Mouse (Mus musculus) testis, adult 2 months (tissue): ENCODE data around the gene Pnpla8. TPM values are rescaled to one million over a fixed set of nuclear protein-coding genes. Genes with fewer than 3 reads are reported as not detected.

Experiments used
- H3K27ac ChIP-seq: fragments of 200-500 bp; 2 replicates; pipeline ENCODE4 v1.5.1; 2012; ENCODE audit warnings: low read depth, low read length; ENCODE audit not compliant: control insufficient read depth, insufficient read depth
- H3K27me3 ChIP-seq: fragments of 200-500 bp; 2 replicates; pipeline ENCODE4 v1.6.1; 2012; ENCODE audit warnings: mild to moderate bottlenecking, low read length, moderate library complexity; ENCODE audit not compliant: control insufficient read depth, insufficient read depth
- H3K36me3 ChIP-seq: fragments of 200-500 bp; 2 replicates; pipeline ENCODE4 v1.6.1; 2012; ENCODE audit warnings: mild to moderate bottlenecking, low read length; ENCODE audit not compliant: control insufficient read depth, insufficient read depth
- H3K4me1 ChIP-seq: fragments of 200-500 bp; 2 replicates; pipeline ENCODE4 v1.6.1; 2012; ENCODE audit warnings: low read length; ENCODE audit not compliant: control insufficient read depth, insufficient read depth
- H3K4me3 ChIP-seq: fragments of 200-500 bp; 2 replicates; pipeline ENCODE4 v1.5.1; 2012; ENCODE audit warnings: low read depth, mild to moderate bottlenecking, low read length, moderate library complexity, mixed read lengths; ENCODE audit not compliant: control insufficient read depth
- CTCF ChIP-seq: fragments of 200-500 bp; IDR thresholded peaks from 2 replicates; pipeline ENCODE4 v1.5.1; 2012; ENCODE audit warnings: low read depth, mild to moderate bottlenecking, inconsistent platforms, low read length, moderate library complexity; ENCODE audit not compliant: control insufficient read depth, insufficient read depth, insufficient replicate concordance
- POLR2A ChIP-seq: fragments of 200-500 bp; IDR thresholded peaks from 2 replicates; pipeline ENCODE4 v1.6.1; 2012; ENCODE audit warnings: low read depth, mild to moderate bottlenecking, inconsistent platforms, low read length, moderate library complexity; ENCODE audit not compliant: control insufficient read depth
- polyA plus RNA-seq: library from polyadenylated mRNA; depleted of rRNA; stranded (reverse); fragments of >200 nt; gene quantifications from 2 replicates; pipeline ENCODE4 v1.2.3, GENCODE M21; 2012

Gene Pnpla8
- polyA plus RNA-seq, 1 experiment: 26.0 TPM

DNA sequence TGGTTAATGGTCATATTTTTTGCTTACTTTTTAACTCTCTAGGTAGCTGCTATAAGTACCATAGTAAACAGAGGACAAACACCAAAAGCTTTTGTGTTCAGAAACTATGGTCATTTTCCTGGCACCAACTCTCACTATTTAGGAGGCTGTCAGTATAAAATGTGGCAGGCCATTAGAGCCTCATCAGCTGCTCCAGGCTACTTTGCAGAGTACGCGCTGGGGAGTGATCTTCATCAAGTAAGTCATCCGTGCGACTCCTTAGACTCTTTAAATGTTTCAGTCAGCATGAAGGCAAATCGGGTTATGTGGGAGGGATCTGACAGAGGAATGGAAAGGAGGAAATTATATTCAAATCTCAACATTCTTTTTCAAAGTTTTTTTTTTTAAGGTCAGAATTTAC lies 83.7 kb downstream of the Pnpla8 start:
- peaks cover 1% of the 10 kb centered on the region for H3K36me3 ChIP-seq
- H3K4me3 ChIP-seq: no peak overlapping the region
- no peak overlapping the region for H3K27ac ChIP-seq
- TF ChIP-seq POLR2A (no peak), CTCF (no peak)
- no peaks in the 10 kb centered on the region for H3K27me3 ChIP-seq
- H3K4me1 ChIP-seq: no peaks in the 10 kb centered on the region

DNA sequence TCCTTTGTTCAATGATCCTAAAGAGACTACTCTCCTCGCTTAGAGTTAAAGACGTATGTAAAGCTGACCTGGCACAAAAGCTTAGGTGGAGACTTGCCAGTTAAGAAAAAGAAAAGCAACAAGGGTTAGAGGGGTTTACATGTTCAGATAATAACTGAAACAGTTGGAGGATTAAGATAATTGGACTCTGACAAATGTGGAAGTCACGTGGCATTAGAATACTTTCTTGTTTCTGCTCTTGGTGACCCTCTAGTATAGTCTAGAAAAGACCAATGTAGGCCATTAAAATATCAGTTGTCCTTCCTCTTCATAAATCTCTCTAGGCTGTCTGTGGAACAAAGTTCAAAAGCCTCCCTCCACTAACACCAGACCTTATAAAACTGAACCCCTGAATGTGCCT lies 87.1 kb downstream of the Pnpla8 start:
- H3K4me1 ChIP-seq: no peaks in the 10 kb centered on the region
- peaks cover 1% of the 10 kb centered on the region for H3K36me3 ChIP-seq
- H3K27me3 ChIP-seq: no peaks in the 10 kb centered on the region
- no peak overlapping the region for H3K27ac ChIP-seq
- TF ChIP-seq CTCF (no peak), POLR2A (no peak)
- no peak overlapping the region for H3K4me3 ChIP-seq

DNA sequence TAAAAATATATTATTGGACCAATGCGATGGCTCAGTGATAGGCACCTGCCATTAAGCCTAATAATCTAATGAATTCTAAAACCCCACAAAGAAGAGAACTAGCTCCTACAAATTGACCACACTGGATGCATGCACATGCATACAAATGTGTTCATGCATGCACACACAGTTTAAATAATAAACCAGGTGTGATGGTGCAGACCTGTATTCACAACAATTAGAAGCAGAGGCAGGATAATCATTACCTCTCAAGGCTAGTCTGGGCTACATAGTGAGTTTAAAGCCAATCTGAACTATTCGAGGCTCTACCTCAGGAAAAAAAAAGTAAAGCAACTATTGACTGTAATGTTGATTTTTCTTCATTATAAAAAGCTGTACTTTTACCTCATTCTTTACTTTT lies 94.0 kb downstream of the Pnpla8 start:
- H3K27ac ChIP-seq: no peak overlapping the region
- H3K27me3 ChIP-seq: no peaks in the 10 kb centered on the region
- no peaks in the 10 kb centered on the region for H3K4me1 ChIP-seq
- no peak for TF ChIP-seq CTCF
- H3K4me3 ChIP-seq: no peak overlapping the region
- no peaks in the 10 kb centered on the region for H3K36me3 ChIP-seq

DNA sequence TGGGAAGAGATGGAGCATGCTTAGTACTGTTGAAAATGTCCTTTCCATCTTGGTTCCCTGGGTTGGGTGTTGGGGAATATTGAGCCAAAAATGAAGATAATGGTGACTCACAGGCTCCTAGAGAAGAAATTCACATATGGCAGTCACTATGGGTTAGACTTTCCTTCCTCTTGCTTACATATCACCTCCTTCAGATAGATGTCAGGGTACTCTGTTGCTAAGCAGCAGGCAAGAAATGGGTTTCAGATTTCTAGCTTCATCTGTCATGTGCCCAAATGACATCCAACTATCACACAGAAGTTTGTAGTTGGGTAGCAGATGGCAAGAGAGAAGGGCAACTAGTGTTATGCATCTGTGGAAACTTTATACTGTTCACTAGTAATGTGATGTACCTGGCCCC lies 103.9 kb downstream of the Pnpla8 start:
- no peak overlapping the region for H3K4me3 ChIP-seq
- H3K36me3 ChIP-seq: no peaks in the 10 kb centered on the region
- H3K27me3 ChIP-seq: no peaks in the 10 kb centered on the region
- H3K27ac ChIP-seq: no peak overlapping the region
- H3K4me1 ChIP-seq: peaks cover 7% of the 10 kb centered on the region
- TF ChIP-seq CTCF (no peak), POLR2A (no peak)

DNA sequence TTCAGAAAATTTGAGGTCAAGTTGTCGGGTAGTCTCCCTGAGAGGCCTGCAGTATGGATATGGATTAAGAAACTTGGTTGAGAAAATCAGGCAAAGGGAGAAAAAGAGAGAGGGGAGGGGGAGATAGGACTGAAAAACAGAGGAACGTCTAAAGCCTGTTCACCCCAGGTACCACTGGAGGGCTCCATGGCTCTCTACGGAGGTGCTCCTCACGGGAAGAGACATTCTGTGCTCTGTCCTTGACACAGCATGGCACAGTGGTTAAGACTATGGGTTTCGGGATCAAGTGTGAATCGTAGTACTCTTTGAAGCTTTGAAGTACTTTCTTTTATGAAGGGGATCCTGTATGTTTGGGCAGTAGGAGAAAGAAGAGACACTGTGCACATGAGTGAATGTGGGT lies 106.3 kb downstream of the Pnpla8 start:
- no peak overlapping the region for H3K4me3 ChIP-seq
- H3K27ac ChIP-seq: no peak overlapping the region
- H3K4me1 ChIP-seq: peaks cover 8% of the 10 kb centered on the region
- H3K27me3 ChIP-seq: no peaks in the 10 kb centered on the region
- TF ChIP-seq POLR2A: no peak
- no peak for TF ChIP-seq CTCF
- H3K36me3 ChIP-seq: no peaks in the 10 kb centered on the region

DNA sequence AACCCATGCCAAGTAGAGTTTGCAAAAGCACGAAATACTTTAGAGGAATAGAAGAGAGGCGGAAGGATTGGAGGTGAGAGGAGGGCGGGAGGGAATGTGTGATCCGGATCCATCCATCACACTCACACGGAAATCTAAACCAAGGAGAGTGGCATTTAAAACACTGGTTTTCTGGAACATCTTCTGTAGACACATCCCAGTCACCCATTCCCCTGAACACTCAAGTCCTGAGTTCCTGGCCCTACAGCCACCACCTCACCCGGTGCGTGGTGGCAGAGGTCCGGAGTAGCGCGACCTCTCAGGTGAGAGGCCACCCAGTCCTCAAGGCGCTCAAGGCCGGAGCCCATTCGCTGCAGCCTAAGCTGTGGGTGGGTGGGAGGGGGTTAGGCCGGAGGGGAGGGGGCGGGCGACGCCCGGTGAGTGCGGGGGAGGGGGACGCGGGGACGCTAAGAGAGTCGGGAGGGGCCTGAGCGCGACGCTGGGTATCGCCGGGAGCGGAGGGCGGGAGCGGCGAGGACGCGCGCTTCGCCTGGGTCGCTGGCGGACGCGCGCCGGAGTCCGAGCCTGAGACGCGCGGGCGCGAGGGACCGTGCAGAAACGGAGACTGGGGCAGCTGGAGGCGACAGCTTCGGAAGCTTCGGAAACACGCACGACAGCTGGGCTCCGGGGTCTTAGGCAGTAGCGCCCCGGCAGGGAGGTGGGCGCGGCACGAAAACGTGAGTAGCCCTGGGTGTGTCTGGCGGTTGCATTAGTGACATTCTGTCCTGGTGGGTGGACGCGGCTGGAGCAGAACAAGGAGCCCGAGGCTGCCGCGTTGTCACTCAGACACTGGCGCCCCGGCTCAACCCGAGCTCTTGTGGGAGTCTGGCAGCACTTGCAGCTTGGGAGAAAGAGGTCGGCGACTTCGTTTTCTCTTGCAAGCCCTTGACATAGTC lies 107.5 kb downstream of the Pnpla8 start, which contains the start of gene Nrcam:
TSS of gene Nrcam (plus strand) at position 505 of the 935 bp plus-strand sequence.
- H3K36me3 ChIP-seq: no peaks in the 10 kb centered on the region
- no peaks in the 10 kb centered on the region for H3K27me3 ChIP-seq
- H3K4me1 ChIP-seq: peaks cover 8% of the 10 kb centered on the region
- H3K27ac ChIP-seq: no peak within 1 kb of the TSS
- TF ChIP-seq CTCF: no peak
- TF ChIP-seq POLR2A: no peak
- peak within 1 kb of the TSS; percentile 51 for H3K4me3 ChIP-seq

DNA sequence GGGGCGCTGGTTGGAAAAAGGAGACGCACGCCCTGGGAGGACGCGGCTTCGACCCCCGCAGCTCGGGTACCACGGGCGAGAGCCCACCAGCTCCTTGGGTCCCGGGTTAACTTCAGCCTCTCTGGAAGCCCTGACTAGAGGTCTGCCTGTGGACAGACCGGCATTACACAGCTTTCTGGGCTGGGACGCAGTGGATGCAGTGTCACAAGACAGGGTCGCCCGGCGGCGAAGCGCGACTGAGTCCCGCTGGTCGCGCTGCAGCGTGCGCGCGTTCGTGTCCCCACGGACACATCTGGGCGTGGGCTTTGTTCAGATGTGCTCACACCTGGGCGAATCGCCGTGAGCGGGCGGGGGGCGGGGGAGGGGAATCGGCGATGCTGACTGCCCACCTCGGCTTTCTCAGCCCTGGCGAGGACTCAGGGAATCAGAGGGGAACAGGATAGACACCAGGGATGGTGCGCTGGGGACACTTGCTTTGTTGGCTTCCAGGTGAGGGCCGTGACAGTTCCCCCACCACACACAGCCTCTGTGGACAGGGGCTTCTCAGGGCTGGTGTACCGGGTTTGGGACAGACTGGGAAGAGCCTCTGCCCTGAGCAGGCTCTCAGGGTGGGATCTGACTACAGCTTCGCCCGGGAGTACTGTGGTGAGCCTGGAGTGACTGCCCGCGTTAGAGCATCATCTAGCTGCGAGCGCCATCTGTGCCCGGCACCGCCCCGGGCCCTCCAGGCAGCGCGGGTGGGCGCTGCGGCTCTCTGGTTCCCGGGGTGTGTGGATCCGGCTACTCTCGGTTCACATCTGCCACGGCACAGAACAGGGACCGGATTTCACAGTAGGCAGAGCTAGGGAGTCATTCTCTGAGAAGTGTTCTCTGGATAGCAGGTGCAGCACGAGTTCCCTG lies 108.4 kb downstream of the Pnpla8 start:
- no peak overlapping the region for H3K27ac ChIP-seq
- no peaks in the 10 kb centered on the region for H3K36me3 ChIP-seq
- no peak for TF ChIP-seq CTCF
- peaks cover 8% of the 10 kb centered on the region for H3K4me1 ChIP-seq
- no peaks in the 10 kb centered on the region for H3K27me3 ChIP-seq
- H3K4me3 ChIP-seq: peak overlapping the region; percentile 51
